Mouse (Mus musculus) stomach, postnatal 0 days (tissue): ENCODE measurements around the gene Pkp4.
"Not testable (repeated sequence)": the region's sequence is repeated elsewhere in the genome, so short reads cannot be mapped to it uniquely, and the experiment has no call there.

Source experiments
- CTCF ChIP-seq: IDR thresholded peaks from 2 replicates; pipeline ENCODE4 v1.5.1; 2016; ENCODE audit warnings: antibody characterized with exemption, low read depth, mild to moderate bottlenecking, moderate library complexity
- EP300 ChIP-seq: optimal IDR thresholded peaks from 2 replicates; pipeline ENCODE3; 2016; ENCODE audit warnings: antibody characterized with exemption

- TF ChIP-seq CTCF, EP300: not testable (repeated sequence)
Measured at GRCm38 (mm10) chr2:59378861-59379260, 218.2 kb downstream of the Pkp4 start.
